Comparison of ENCODE assay signal across 19 mouse cellular contexts in genomic region chr2:128152211-128152610, GRCm38 (mm10). TPM values are rescaled to one million over a fixed set of nuclear protein-coding genes. Genes with fewer than 3 reads are reported as not detected.
DNase-seq lines count a peak whose midpoint lies in the region; ATAC-seq and TF ChIP-seq lines count a peak whose summit lies in the region.
"Had no signal": no experiment of that assay in that cellular context is flagged by ENCODE, and none has a peak within 500 bp of the region (broad histone marks: within the 10 kb centered on the region; RNA-seq: fewer than 3 reads in every experiment).

No protein-coding gene starts in this region.

- peak overlapping the region; percentile 38; the same call in 1 of the 2 replicates for H3K27ac ChIP-seq in hindbrain, embryonic 14.5 days
- no peak overlapping the region for H3K27ac ChIP-seq in hindbrain, embryonic 10.5 days
- peak overlapping the region; percentile 41 for H3K27ac ChIP-seq in CH12.LX (ENCODE audit: insufficient read depth, low read depth)
- no peak overlapping the region for H3K27ac ChIP-seq in ES-E14 (ENCODE audit: insufficient read depth, low read depth, low read length, poor library complexity, severe bottlenecking)
- 0 out of 2 replicates have a peak overlapping the region, but pooled peaks have one; percentile 13 for H3K27ac ChIP-seq in liver, postnatal 0 days (ENCODE audit: low read depth)
- H3K27ac ChIP-seq in stomach, postnatal 0 days (replicated peaks) = no peak overlapping the region
- H3K27ac ChIP-seq: forebrain, embryonic 13.5 days; heart, embryonic 15.5 days; left cerebral cortex, adult 2 months; limb, embryonic 10.5 days; neural tube, embryonic 15.5 days had no signal

- H3K27me3 ChIP-seq in hindbrain, embryonic 14.5 days (ENCODE audit: control insufficient read depth, insufficient read depth, low read length) = no peaks in the 10 kb centered on the region
- H3K27me3 ChIP-seq in hindbrain, embryonic 10.5 days (ENCODE audit: insufficient read depth, poor library complexity, severe bottlenecking) = no peaks in the 10 kb centered on the region
- H3K27me3 ChIP-seq in CH12.LX (replicated peaks) = no peaks in the 10 kb centered on the region
- no peaks in the 10 kb centered on the region for H3K27me3 ChIP-seq in liver, postnatal 0 days (ENCODE audit: insufficient read depth, low read length)
- no peaks in the 10 kb centered on the region for H3K27me3 ChIP-seq in stomach, postnatal 0 days (ENCODE audit: control insufficient read depth, insufficient read depth, low read length)
- H3K27me3 ChIP-seq: forebrain, embryonic 13.5 days; heart, embryonic 15.5 days; neural tube, embryonic 15.5 days; Patski had no signal

- no peak for ATAC-seq in hindbrain, embryonic 14.5 days (ENCODE audit: low FRiP score)
- no peak for ATAC-seq in liver, postnatal 0 days
- no peak for ATAC-seq in stomach, postnatal 0 days (ENCODE audit: low FRiP score, low TSS enrichment)
- ATAC-seq: forebrain, embryonic 13.5 days; Patski had no signal

- no peak overlapping the region for H3K4me2 ChIP-seq in hindbrain, embryonic 14.5 days (replicated peaks)
- no peak overlapping the region for H3K4me2 ChIP-seq in CH12.LX (ENCODE audit: insufficient read depth, low read depth, poor library complexity, severe bottlenecking)
- H3K4me2 ChIP-seq in liver, postnatal 0 days (ENCODE audit: low read depth, low read length) = no peak overlapping the region
- no peak overlapping the region for H3K4me2 ChIP-seq in stomach, postnatal 0 days (replicated peaks; ENCODE audit: low read depth)
- H3K4me2 ChIP-seq: forebrain, embryonic 13.5 days; heart, embryonic 15.5 days; midbrain, embryonic 11.5 days; neural tube, embryonic 15.5 days had no signal

- DNase-seq in hindbrain, embryonic 14.5 days (ENCODE audit: low spot score) = no peak
- DNase-seq in hindbrain, embryonic 10.5 days (ENCODE audit: low spot score) = no peak
- DNase-seq in CH12.LX (ENCODE audit: extremely low read depth) (no peak), ES-E14 (ENCODE audit: low read depth, low spot score) (no peak)
- no peak for DNase-seq in liver, postnatal 0 days
- DNase-seq in adrenal gland, postnatal 14 days = no peak
- DNase-seq in stomach, postnatal 0 days (ENCODE audit: low spot score) = no peak
- DNase-seq: adrenal gland, adult 8-10 months; cerebellum, adult 8-10 months; kidney, adult 18-20 months; layer of hippocampus, adult 9-11 months; lung, postnatal 4 days had no signal

- dilution Hi-C loops in CH12.LX (cut with MboI; ENCODE audit: extremely low pct_ligation_motif_present, extremely low pct_unique_long_range_greater_than_20kb, low sequenced_read_pairs) = no loop called here

- no peaks in the 10 kb centered on the region for H3K79me2 ChIP-seq in CH12.LX (replicated peaks; ENCODE audit: control insufficient read depth, extremely low read depth, insufficient read depth, poor library complexity, severe bottlenecking)

- no peak for TF ChIP-seq EP300 in CH12.LX (IDR thresholded peaks at IDR 0.05; ENCODE audit: low read length)
- no peak for TF ChIP-seq EP300 in liver, postnatal 0 days (IDR thresholded peaks at IDR 0.05; ENCODE audit: low read depth)
- no peak for TF ChIP-seq EP300 in stomach, postnatal 0 days (optimal IDR thresholded peaks at IDR 0.05)

- no peak overlapping the region for H3K9ac ChIP-seq in hindbrain, embryonic 14.5 days
- H3K9ac ChIP-seq in CH12.LX (ENCODE audit: insufficient read depth, low read depth) (no peak overlapping the region), ES-E14 (ENCODE audit: insufficient read depth, low read depth, low read length, poor library complexity, severe bottlenecking) (peak overlapping the region; percentile 51)
- H3K9ac ChIP-seq in liver, postnatal 0 days (replicated peaks) = no peak overlapping the region
- no peak overlapping the region for H3K9ac ChIP-seq in stomach, postnatal 0 days (ENCODE audit: low read length)
- H3K9ac ChIP-seq: forebrain, embryonic 13.5 days; heart, embryonic 15.5 days; neural tube, embryonic 15.5 days had no signal

- H3K4me3 ChIP-seq in hindbrain, embryonic 14.5 days (replicated peaks; ENCODE audit: low read length) = no peak overlapping the region
- H3K4me3 ChIP-seq in hindbrain, embryonic 10.5 days = no peak overlapping the region
- H3K4me3 ChIP-seq in CH12.LX (replicated peaks in 1 of 3; ENCODE audit: low read depth in 2 of 3, low read length in 2 of 3, poor library complexity in 1 of 3) (peak overlapping the region in 1 of 3 experiments; percentile 7), ES-E14 (ENCODE audit: insufficient read depth in 1 of 2, low read depth in 1 of 2, low read length in 2 of 2, poor library complexity in 1 of 2, severe bottlenecking in 1 of 2) (no peak overlapping the region; a peak in 1 of 4 replicates)
- no peak overlapping the region for H3K4me3 ChIP-seq in liver, postnatal 0 days (ENCODE audit: low read depth, low read length)
- no peak overlapping the region for H3K4me3 ChIP-seq in stomach, postnatal 0 days (ENCODE audit: low read depth, low read length)
- H3K4me3 ChIP-seq: forebrain, embryonic 13.5 days; heart, embryonic 15.5 days; left cerebral cortex, adult 2 months; limb, embryonic 10.5 days; neural tube, embryonic 15.5 days had no signal

- H3K4me1 ChIP-seq in hindbrain, embryonic 14.5 days (replicated peaks; ENCODE audit: control insufficient read depth, insufficient read depth, low read length) = peaks cover 21% of the 10 kb centered on the region
- H3K4me1 ChIP-seq in hindbrain, embryonic 10.5 days (replicated peaks) = peaks cover 30% of the 10 kb centered on the region
- H3K4me1 ChIP-seq in CH12.LX (ENCODE audit: control insufficient read depth in 1 of 2, insufficient read depth in 2 of 2) = peaks cover 38 to 74% of the 10 kb centered on the region in 2 experiments
- peaks cover 0 to 19% of the 10 kb centered on the region in 2 experiments; a peak in 3 of 4 replicates for H3K4me1 ChIP-seq in ES-E14 (ENCODE audit: control insufficient read depth in 2 of 2, insufficient read depth in 2 of 2, low read length in 2 of 2, poor library complexity in 1 of 2)
- H3K4me1 ChIP-seq in liver, postnatal 0 days (ENCODE audit: insufficient read depth) = peaks cover 36% of the 10 kb centered on the region
- H3K4me1 ChIP-seq in stomach, postnatal 0 days (replicated peaks; ENCODE audit: control insufficient read depth, insufficient read depth) = peaks cover 4% of the 10 kb centered on the region; the same call in 1 of the 2 replicates

- H3K36me3 ChIP-seq in hindbrain, embryonic 14.5 days (replicated peaks; ENCODE audit: control insufficient read depth, insufficient read depth) = peaks cover 8% of the 10 kb centered on the region; the same call in 1 of the 2 replicates
- H3K36me3 ChIP-seq in hindbrain, embryonic 10.5 days = peaks cover 97% of the 10 kb centered on the region
- H3K36me3 ChIP-seq in CH12.LX (replicated peaks in 1 of 2; ENCODE audit: control insufficient read depth in 1 of 2, insufficient read depth in 1 of 2, low read length in 1 of 2) = peaks cover 6 to 84% of the 10 kb centered on the region in 2 experiments
- H3K36me3 ChIP-seq in ES-E14 (ENCODE audit: control insufficient read depth, insufficient read depth, low read length, poor library complexity, severe bottlenecking) = peaks cover 49% of the 10 kb centered on the region
- peaks cover 30% of the 10 kb centered on the region; the same call in 1 of the 2 replicates for H3K36me3 ChIP-seq in liver, postnatal 0 days (replicated peaks; ENCODE audit: insufficient read depth, low read length)
- peaks cover 5% of the 10 kb centered on the region; the same call in 1 of the 2 replicates for H3K36me3 ChIP-seq in stomach, postnatal 0 days (ENCODE audit: control insufficient read depth, insufficient read depth, low read length)
- H3K36me3 ChIP-seq: neural tube, embryonic 15.5 days had no signal

- TF ChIP-seq POLR2A in CH12.LX (IDR thresholded peaks at IDR 0.05; ENCODE audit: low read depth, low read length) = no peak

- H3K9me3 ChIP-seq in hindbrain, embryonic 14.5 days (ENCODE audit: control insufficient read depth, low read length) = no peaks in the 10 kb centered on the region
- H3K9me3 ChIP-seq in hindbrain, embryonic 10.5 days = no peaks in the 10 kb centered on the region
- H3K9me3 ChIP-seq in CH12.LX (replicated peaks; ENCODE audit: low read length) = peaks cover 4% of the 10 kb centered on the region
- H3K9me3 ChIP-seq in ES-E14 (ENCODE audit: control insufficient read depth, insufficient read depth, low read depth, low read length) = no peaks in the 10 kb centered on the region
- no peaks in the 10 kb centered on the region for H3K9me3 ChIP-seq in liver, postnatal 0 days (ENCODE audit: low read length)
- H3K9me3 ChIP-seq in stomach, postnatal 0 days (ENCODE audit: control insufficient read depth, low read length) = no peaks in the 10 kb centered on the region
- H3K9me3 ChIP-seq: forebrain, embryonic 13.5 days; heart, embryonic 15.5 days; limb, embryonic 10.5 days; neural tube, embryonic 15.5 days had no signal

- 82% methylated on average over 9 of the region's 9 CpGs for WGBS in hindbrain, embryonic 14.5 days
- 90% methylated on average over 9 of the region's 9 CpGs for WGBS in hindbrain, embryonic 10.5 days
- WGBS in liver, postnatal 0 days (ENCODE audit: insufficient replicate concordance) = 69% methylated on average over 9 of the region's 9 CpGs
- WGBS in stomach, postnatal 0 days = 87% methylated on average over 9 of the region's 9 CpGs

- no peak for TF ChIP-seq RAD21 in CH12.LX (IDR thresholded peaks at IDR 0.05; ENCODE audit: low read depth, low read length)

- in situ Hi-C loops in CH12.LX (cut with MboI; ENCODE audit: low pct_ligation_motif_present, low pct_unique_long_range_greater_than_20kb, low sequenced_read_pairs) = no loop called here
- in situ Hi-C loops in ES-E14 (cut with MboI; ENCODE audit: low sequenced_read_pairs in 2 of 2, unreplicated experiment in 2 of 2) = no loop called here

- no peak for TF ChIP-seq CTCF in CH12.LX (conservative IDR thresholded peaks at IDR 0.05 in 1 of 2, IDR thresholded peaks at IDR 0.05 in 1 of 2; ENCODE audit: low read depth in 2 of 2, low read length in 2 of 2)
- TF ChIP-seq CTCF in liver, postnatal 0 days (IDR thresholded peaks at IDR 0.05; ENCODE audit: low read depth) = no peak
- TF ChIP-seq CTCF in stomach, postnatal 0 days (IDR thresholded peaks at IDR 0.05; ENCODE audit: low read depth) = no peak

TF ChIP-seq in CH12.LX, 34 proteins besides CTCF, POLR2A, EP300 and RAD21 (continues in another document):
- TF ChIP-seq SMC3 (IDR thresholded peaks at IDR 0.05; ENCODE audit: low read depth, low read length) = no peak

TF ChIP-seq in ES-E14, 5 proteins besides CTCF, POLR2A, EP300 and RAD21 (continues in another document):
- no peak for TF ChIP-seq MAFK (IDR thresholded peaks at IDR 0.05; ENCODE audit: insufficient read depth, low read depth, low read length)

RNA-seq across cellular contexts. Expression of gene Bcl2l11, which starts 26.4 kb away (rescaled TPM):
- polyA plus RNA-seq in hindbrain, embryonic 14.5 days (2014; fragmentation: Nextera tagmentation; extraction: Ambion mirVana) = 12.2 and 12.9 TPM in 2 replicates
- polyA plus RNA-seq in hindbrain, embryonic 10.5 days (2016; fragmentation: Nextera tagmentation; extraction: Ambion mirVana) = 26.2 and 27.4 TPM in 2 replicates
- total RNA-seq in CH12.LX (2012; rRNA removed) (7.8 and 9.9 TPM in 2 replicates), CH12.LX (2014; rRNA removed) (10.2 and 11.6 TPM in 2 replicates), ES-E14 (2012; rRNA removed) (23.6 and 29.4 TPM in 2 replicates)
- polyA plus RNA-seq in CH12.LX (2012; ENCODE audit: insufficient read length, low read depth) = 18.4 and 24.6 TPM in 2 replicates
- 6.4 and 6.5 TPM in 2 replicates for polyA plus RNA-seq in liver, postnatal 0 days (2015; fragmentation: Nextera tagmentation; extraction: Ambion mirVana)
- 27.0 and 34.8 TPM in 2 replicates for total RNA-seq in adrenal gland, postnatal 14 days (2021)
- 6.2 and 8.0 TPM in 2 replicates for polyA plus RNA-seq in stomach, postnatal 0 days (2015; fragmentation: Nextera tagmentation; extraction: Ambion mirVana)

Comparison
In these comparisons a context has a peak if more than half of its experiments do, and no peak if none do; other contexts are left out.
1. H3K27ac ChIP-seq: peak in hindbrain, embryonic 14.5 days (single experiment), CH12.LX (single experiment) and liver, postnatal 0 days (single experiment); none in hindbrain, embryonic 10.5 days (single experiment), ES-E14 (single experiment) and stomach, postnatal 0 days (single experiment).